Mouse (Mus musculus): ENCODE results near the gene Gm6526.
"Not testable (repeated sequence)": the region's sequence is repeated elsewhere in the genome, so short reads cannot be mapped to it uniquely, and the experiment has no call there.

The Gm6526 gene

GRCm38 (mm10) chr14:43747566-43747965 lies at the start of gene Gm6526:
Gene Gm6526 (plus strand): TSS chr14:43747866.
- DNase-seq, result not testable (repeated sequence)

DNA sequence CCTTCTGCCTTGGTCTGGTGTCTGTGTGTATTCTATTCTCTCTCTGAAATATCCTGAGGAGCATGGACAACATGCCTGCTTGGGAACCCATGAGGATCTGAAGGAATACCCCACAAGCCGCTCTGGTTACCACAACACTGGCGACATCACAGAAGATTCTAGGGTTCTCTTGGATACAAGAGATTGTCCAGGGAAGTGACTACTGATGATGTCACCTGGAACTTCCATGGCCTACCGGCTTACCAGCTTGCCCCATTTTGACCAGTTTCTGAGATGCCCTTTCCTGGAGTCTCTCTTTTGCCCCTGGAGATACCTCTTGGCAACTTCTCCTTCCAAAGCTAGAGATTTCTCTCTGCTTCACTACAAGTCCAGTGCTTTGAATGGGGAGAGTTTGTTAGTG lies 20.3 kb upstream of the Gm6526 start, which contains the start of gene Gm16506:
TSS of gene Gm16506 (minus strand) at position 101 of the 400 bp plus-strand sequence.
- DNase-seq, result not testable (repeated sequence)

DNA sequence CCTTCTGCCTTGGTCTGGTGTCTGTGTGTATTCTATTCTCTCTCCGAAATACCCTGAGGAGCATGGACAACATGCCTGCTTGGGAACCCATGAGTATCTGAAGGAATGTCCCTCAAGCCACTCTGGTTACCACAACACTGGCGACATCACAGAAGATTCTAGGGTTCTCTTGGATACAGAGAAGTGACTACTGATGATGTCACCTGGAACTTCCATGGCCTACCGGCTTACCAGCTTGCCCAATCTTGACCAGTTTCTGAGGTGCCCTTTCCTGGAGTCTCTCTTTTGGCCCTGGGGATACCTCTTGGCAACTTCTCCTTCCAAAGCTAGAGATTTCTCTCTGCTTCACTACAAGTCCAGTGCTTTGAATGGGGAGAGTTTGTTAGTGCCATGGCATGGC lies 37.0 kb downstream of the Gm6526 start, which contains the start of gene Gm8180:
TSS of gene Gm8180 (minus strand) at position 101 of the 400 bp plus-strand sequence.
- not testable (repeated sequence) for DNase-seq

DNA sequence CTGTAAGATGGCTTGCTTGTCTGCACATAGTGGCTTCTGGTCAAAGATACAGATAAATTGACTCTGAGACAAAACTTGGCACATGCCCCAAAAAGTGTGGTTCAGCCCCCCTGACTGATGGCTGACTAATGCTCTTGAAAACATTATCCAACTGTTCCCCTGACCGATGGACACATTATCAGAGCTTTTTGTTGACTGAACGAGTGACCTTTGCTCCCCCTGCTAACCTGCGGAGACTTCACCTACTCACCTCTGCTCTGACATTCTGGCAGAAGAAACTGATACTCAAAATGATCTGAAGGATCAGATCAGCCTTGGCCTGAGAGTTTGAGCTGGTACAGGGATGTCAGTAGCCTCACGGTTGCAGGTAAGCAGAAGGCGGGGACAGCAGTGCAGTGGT lies 46.1 kb downstream of the Gm6526 start:
- DNase-seq, result not testable (repeated sequence)

- DNase-seq, result no peak
Measured at GRCm38 (mm10) chr14:43796069-43796904, 48.6 kb downstream of the Gm6526 start.

GRCm38 (mm10) chr14:43796905-43797470 lies 49.3 kb downstream of the Gm6526 start:
- not testable (repeated sequence) for DNase-seq

- DNase-seq, result not testable (repeated sequence)
Measured at GRCm38 (mm10) chr14:43804435-43804834, 56.8 kb downstream of the Gm6526 start.
